In the genomic region with DNA sequence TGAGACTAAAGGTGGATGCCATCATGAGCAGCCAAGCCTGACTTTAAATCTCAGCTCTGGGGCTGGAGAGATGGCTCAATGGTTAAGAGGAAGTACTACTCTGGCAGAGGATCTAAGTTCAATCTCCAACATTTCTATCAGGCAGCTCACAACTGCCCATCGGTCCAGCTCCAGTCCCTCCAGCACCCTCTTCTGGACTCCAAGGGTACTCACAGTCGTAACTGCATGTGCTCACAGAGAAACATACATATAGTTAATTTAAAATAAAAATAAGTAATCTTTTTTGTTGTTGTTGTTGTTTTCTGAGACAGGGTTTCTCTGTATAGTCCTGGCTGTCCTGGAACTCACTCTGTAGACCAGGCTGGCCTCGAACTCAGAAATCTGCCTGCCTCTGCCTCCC, we compare ENCODE assay signal across 14 mouse cellular contexts. TPM values are rescaled to one million over a fixed set of nuclear protein-coding genes. Genes with fewer than 3 reads are reported as not detected.
DNase-seq lines count a peak whose midpoint lies in the region; ATAC-seq and TF ChIP-seq lines count a peak whose summit lies in the region.
"Had no signal": no experiment of that assay in that cellular context is flagged by ENCODE, and none has a peak within 500 bp of the region (broad histone marks: within the 10 kb centered on the region; RNA-seq: fewer than 3 reads in every experiment).

No protein-coding gene starts in this region.

- no peaks in the 10 kb centered on the region for H3K9me3 ChIP-seq in intestine, postnatal 0 days (ENCODE audit: control insufficient read depth)
- H3K9me3 ChIP-seq in intestine, embryonic 16.5 days (ENCODE audit: control insufficient read depth, low read length), result no peaks in the 10 kb centered on the region
- no peaks in the 10 kb centered on the region for H3K9me3 ChIP-seq in midbrain, embryonic 11.5 days (ENCODE audit: control insufficient read depth, low read length)
- H3K9me3 ChIP-seq in midbrain, embryonic 15.5 days, result no peaks in the 10 kb centered on the region
- no peaks in the 10 kb centered on the region for H3K9me3 ChIP-seq in stomach, postnatal 0 days (ENCODE audit: control insufficient read depth, low read length)
- H3K9me3 ChIP-seq: intestine, embryonic 15.5 days; liver, embryonic 13.5 days; megakaryocyte, embryonic 14.5 days had no signal

- 93% methylated on average over 3 of the region's 3 CpGs for WGBS in intestine, postnatal 0 days
- 94% methylated on average over 3 of the region's 3 CpGs for WGBS in intestine, embryonic 16.5 days
- WGBS in midbrain, embryonic 11.5 days, result 83% methylated on average over 3 of the region's 3 CpGs
- WGBS in midbrain, embryonic 15.5 days, result 86% methylated on average over 3 of the region's 3 CpGs
- 95% methylated on average over 3 of the region's 3 CpGs for WGBS in stomach, postnatal 0 days

- no peak for ATAC-seq in intestine, postnatal 0 days
- no peak for ATAC-seq in intestine, embryonic 16.5 days
- ATAC-seq in midbrain, embryonic 11.5 days (ENCODE audit: low FRiP score), result no peak
- no peak for ATAC-seq in midbrain, embryonic 15.5 days (replicated peaks)
- ATAC-seq in stomach, postnatal 0 days (ENCODE audit: low FRiP score, low TSS enrichment), result no peak
- ATAC-seq: intestine, embryonic 15.5 days had no signal

- no peak overlapping the region for H3K4me3 ChIP-seq in intestine, postnatal 0 days (ENCODE audit: low read depth, low read length)
- H3K4me3 ChIP-seq in intestine, embryonic 16.5 days (ENCODE audit: low read length), result no peak overlapping the region
- no peak overlapping the region for H3K4me3 ChIP-seq in midbrain, embryonic 11.5 days (ENCODE audit: low read depth, low read length)
- no peak overlapping the region for H3K4me3 ChIP-seq in midbrain, embryonic 15.5 days
- no peak overlapping the region for H3K4me3 ChIP-seq in stomach, postnatal 0 days (ENCODE audit: low read depth, low read length)
- H3K4me3 ChIP-seq: intestine, embryonic 15.5 days; liver, embryonic 13.5 days; megakaryocyte, embryonic 14.5 days had no signal

- no peak overlapping the region for H3K9ac ChIP-seq in intestine, postnatal 0 days (ENCODE audit: low read depth, low read length)
- H3K9ac ChIP-seq in intestine, embryonic 16.5 days (ENCODE audit: low read depth, low read length), result no peak overlapping the region
- H3K9ac ChIP-seq in midbrain, embryonic 11.5 days (ENCODE audit: low read length), result no peak overlapping the region
- H3K9ac ChIP-seq in midbrain, embryonic 15.5 days, result no peak overlapping the region
- no peak overlapping the region for H3K9ac ChIP-seq in stomach, postnatal 0 days (ENCODE audit: low read length)
- H3K9ac ChIP-seq: intestine, embryonic 15.5 days; liver, embryonic 13.5 days had no signal

- H3K36me3 ChIP-seq in intestine, postnatal 0 days (ENCODE audit: control insufficient read depth, insufficient read depth), result no peaks in the 10 kb centered on the region
- no peaks in the 10 kb centered on the region for H3K36me3 ChIP-seq in intestine, embryonic 16.5 days (ENCODE audit: control insufficient read depth, insufficient read depth, low read length)
- H3K36me3 ChIP-seq in midbrain, embryonic 11.5 days (ENCODE audit: control insufficient read depth, insufficient read depth, low read length), result no peaks in the 10 kb centered on the region
- H3K36me3 ChIP-seq in midbrain, embryonic 15.5 days (replicated peaks), result no peaks in the 10 kb centered on the region
- H3K36me3 ChIP-seq in stomach, postnatal 0 days (ENCODE audit: control insufficient read depth, insufficient read depth, low read length), result no peaks in the 10 kb centered on the region
- H3K36me3 ChIP-seq: G1E; intestine, embryonic 15.5 days; liver, embryonic 13.5 days had no signal

- DNase-seq in midbrain, embryonic 11.5 days (ENCODE audit: low spot score, missing footprints), result peak; percentile 82
- peak; percentile 36 for DNase-seq in MEL-GATA-1-ER (ENCODE audit: extremely low read depth, low read depth)
- no peak for DNase-seq in stomach, postnatal 0 days (ENCODE audit: low spot score)
- DNase-seq in cerebellum, adult 8-10 months, result no peak
- DNase-seq: adrenal gland, adult 8-10 months; heart, adult 18-20 months; heart, postnatal 36 days; liver, embryonic 13.5 days had no signal

- no peak overlapping the region for H3K4me2 ChIP-seq in intestine, postnatal 0 days (replicated peaks; ENCODE audit: low read depth)
- H3K4me2 ChIP-seq in intestine, embryonic 16.5 days (ENCODE audit: low read depth, low read length), result no peak overlapping the region
- no peak overlapping the region for H3K4me2 ChIP-seq in midbrain, embryonic 11.5 days
- no peak overlapping the region for H3K4me2 ChIP-seq in midbrain, embryonic 15.5 days
- no peak overlapping the region for H3K4me2 ChIP-seq in stomach, postnatal 0 days (replicated peaks; ENCODE audit: low read depth)
- H3K4me2 ChIP-seq: intestine, embryonic 15.5 days; liver, embryonic 13.5 days had no signal

- TF ChIP-seq EP300 in stomach, postnatal 0 days (optimal IDR thresholded peaks at IDR 0.05), result no peak

- H3K27ac ChIP-seq in intestine, postnatal 0 days (ENCODE audit: low read depth, low read length), result no peak overlapping the region
- H3K27ac ChIP-seq in intestine, embryonic 16.5 days (ENCODE audit: low read length), result no peak overlapping the region
- no peak overlapping the region for H3K27ac ChIP-seq in midbrain, embryonic 11.5 days (ENCODE audit: low read depth, low read length)
- H3K27ac ChIP-seq in midbrain, embryonic 15.5 days, result no peak overlapping the region
- H3K27ac ChIP-seq in stomach, postnatal 0 days (replicated peaks), result no peak overlapping the region
- H3K27ac ChIP-seq: intestine, embryonic 15.5 days; liver, embryonic 13.5 days had no signal

- peak; percentile 56 for TF ChIP-seq CTCF in intestine, postnatal 0 days (IDR thresholded peaks at IDR 0.05; ENCODE audit: low read depth)
- TF ChIP-seq CTCF in stomach, postnatal 0 days (IDR thresholded peaks at IDR 0.05; ENCODE audit: low read depth), result peak; percentile 62

- no peaks in the 10 kb centered on the region for H3K4me1 ChIP-seq in intestine, postnatal 0 days (replicated peaks; ENCODE audit: control insufficient read depth, insufficient read depth, low read length)
- H3K4me1 ChIP-seq in intestine, embryonic 16.5 days (ENCODE audit: control insufficient read depth, insufficient read depth, low read length), result no peaks in the 10 kb centered on the region
- H3K4me1 ChIP-seq in midbrain, embryonic 11.5 days (ENCODE audit: control insufficient read depth, insufficient read depth, low read length), result peaks cover 18% of the 10 kb centered on the region
- peaks cover 21% of the 10 kb centered on the region for H3K4me1 ChIP-seq in midbrain, embryonic 15.5 days
- 0 out of 2 replicates have a peak, but pooled peaks cover 3% of the 10 kb centered on the region for H3K4me1 ChIP-seq in stomach, postnatal 0 days (replicated peaks; ENCODE audit: control insufficient read depth, insufficient read depth)

- peaks cover 10% of the 10 kb centered on the region; the same call in 1 of the 2 replicates for H3K27me3 ChIP-seq in intestine, postnatal 0 days (replicated peaks; ENCODE audit: control insufficient read depth, insufficient read depth, low read length)
- H3K27me3 ChIP-seq in intestine, embryonic 16.5 days (replicated peaks; ENCODE audit: control insufficient read depth, insufficient read depth, low read length), result no peaks in the 10 kb centered on the region
- H3K27me3 ChIP-seq in midbrain, embryonic 11.5 days (ENCODE audit: control insufficient read depth, insufficient read depth, low read length), result no peaks in the 10 kb centered on the region; the same call in 1 of the 2 replicates
- H3K27me3 ChIP-seq in midbrain, embryonic 15.5 days (replicated peaks), result no peaks in the 10 kb centered on the region
- no peaks in the 10 kb centered on the region for H3K27me3 ChIP-seq in stomach, postnatal 0 days (ENCODE audit: control insufficient read depth, insufficient read depth, low read length)

RNA-seq across cellular contexts. Expression of a gene that starts 4.3 kb away (rescaled TPM):
- polyA plus RNA-seq in intestine, postnatal 0 days (2015; fragmentation: Nextera tagmentation; extraction: Ambion mirVana), result 6.0 and 6.2 TPM in 2 replicates
- 9.4 and 9.8 TPM in 2 replicates for polyA plus RNA-seq in intestine, embryonic 16.5 days (2015; fragmentation: Nextera tagmentation; extraction: Ambion mirVana)
- polyA plus RNA-seq in midbrain, embryonic 11.5 days (2014; fragmentation: Nextera tagmentation; extraction: Ambion mirVana), result 27.1 and 27.3 TPM in 2 replicates
- polyA plus RNA-seq in midbrain, embryonic 15.5 days (2015; fragmentation: Nextera tagmentation; extraction: Ambion mirVana), result 7.4 and 9.5 TPM in 2 replicates
- 10.2 and 11.8 TPM in 2 replicates for polyA plus RNA-seq in stomach, postnatal 0 days (2015; fragmentation: Nextera tagmentation; extraction: Ambion mirVana)
- polyA plus RNA-seq: G1E had no signal

RNA-seq across cellular contexts. Expression of a gene that starts 20.7 kb away (rescaled TPM):
- polyA plus RNA-seq in intestine, postnatal 0 days (2015; fragmentation: Nextera tagmentation; extraction: Ambion mirVana), result 11.2 and 12.7 TPM in 2 replicates
- 14.9 and 15.8 TPM in 2 replicates for polyA plus RNA-seq in intestine, embryonic 16.5 days (2015; fragmentation: Nextera tagmentation; extraction: Ambion mirVana)
- polyA plus RNA-seq in midbrain, embryonic 11.5 days (2014; fragmentation: Nextera tagmentation; extraction: Ambion mirVana), result 13.9 and 14.6 TPM in 2 replicates
- polyA plus RNA-seq in midbrain, embryonic 15.5 days (2015; fragmentation: Nextera tagmentation; extraction: Ambion mirVana), result 1.9 and 3.4 TPM in 2 replicates
- polyA plus RNA-seq in stomach, postnatal 0 days (2015; fragmentation: Nextera tagmentation; extraction: Ambion mirVana), result 20.1 and 22.4 TPM in 2 replicates
- polyA plus RNA-seq: G1E had no signal

RNA-seq across cellular contexts. Expression of a gene that starts 43.7 kb away (rescaled TPM):
- 18.9 and 22.3 TPM in 2 replicates for polyA plus RNA-seq in intestine, postnatal 0 days (2015; fragmentation: Nextera tagmentation; extraction: Ambion mirVana)
- 31.7 and 34.5 TPM in 2 replicates for polyA plus RNA-seq in intestine, embryonic 16.5 days (2015; fragmentation: Nextera tagmentation; extraction: Ambion mirVana)
- polyA plus RNA-seq in midbrain, embryonic 11.5 days (2014; fragmentation: Nextera tagmentation; extraction: Ambion mirVana), result 42.5 and 43.8 TPM in 2 replicates
- polyA plus RNA-seq in midbrain, embryonic 15.5 days (2015; fragmentation: Nextera tagmentation; extraction: Ambion mirVana), result 72.7 and 76.4 TPM in 2 replicates
- 16.7 and 16.8 TPM in 2 replicates for polyA plus RNA-seq in stomach, postnatal 0 days (2015; fragmentation: Nextera tagmentation; extraction: Ambion mirVana)

Comparison
In these comparisons a context has a peak if more than half of its experiments do, and no peak if none do; other contexts are left out.
1. DNase-seq: peak in midbrain, embryonic 11.5 days (single experiment) and MEL-GATA-1-ER (single experiment); none in stomach, postnatal 0 days (single experiment) and cerebellum, adult 8-10 months (single experiment).